1 mouse cellular context compared by ENCODE assay signal in genomic region chr11:102319941-102320685, GRCm38 (mm10).
TF ChIP-seq lines count a peak whose summit lies in the region.

No protein-coding gene starts in this region.

TF ChIP-seq in C2C12, 6 proteins besides CTCF, POLR2A, EP300 and RAD21 (continued from another document):
- no peak for TF ChIP-seq MYOG (IDR thresholded peaks at IDR 0.05; ENCODE audit: control insufficient read depth, extremely low read depth, insufficient read length)
- TF ChIP-seq MYOD1 (IDR thresholded peaks at IDR 0.05; ENCODE audit: control insufficient read depth, insufficient read length, low read depth): no peak
- no peak for TF ChIP-seq FOSL1 (IDR thresholded peaks at IDR 0.05; ENCODE audit: insufficient read depth, low read length, poor library complexity, severe bottlenecking)
